Mouse (Mus musculus): Measurements from ENCODE around the gene Nsun5. TPM values are rescaled to one million over a fixed set of nuclear protein-coding genes. Genes with fewer than 3 reads are reported as not detected.
A peak's percentile ranks its signal among the peaks of the same experiment; 100 is the strongest.

Gene Nsun5
- 44.4 and 62.2 TPM in 2 replicates for polyA plus RNA-seq (2012; rRNA removed)

DNA sequence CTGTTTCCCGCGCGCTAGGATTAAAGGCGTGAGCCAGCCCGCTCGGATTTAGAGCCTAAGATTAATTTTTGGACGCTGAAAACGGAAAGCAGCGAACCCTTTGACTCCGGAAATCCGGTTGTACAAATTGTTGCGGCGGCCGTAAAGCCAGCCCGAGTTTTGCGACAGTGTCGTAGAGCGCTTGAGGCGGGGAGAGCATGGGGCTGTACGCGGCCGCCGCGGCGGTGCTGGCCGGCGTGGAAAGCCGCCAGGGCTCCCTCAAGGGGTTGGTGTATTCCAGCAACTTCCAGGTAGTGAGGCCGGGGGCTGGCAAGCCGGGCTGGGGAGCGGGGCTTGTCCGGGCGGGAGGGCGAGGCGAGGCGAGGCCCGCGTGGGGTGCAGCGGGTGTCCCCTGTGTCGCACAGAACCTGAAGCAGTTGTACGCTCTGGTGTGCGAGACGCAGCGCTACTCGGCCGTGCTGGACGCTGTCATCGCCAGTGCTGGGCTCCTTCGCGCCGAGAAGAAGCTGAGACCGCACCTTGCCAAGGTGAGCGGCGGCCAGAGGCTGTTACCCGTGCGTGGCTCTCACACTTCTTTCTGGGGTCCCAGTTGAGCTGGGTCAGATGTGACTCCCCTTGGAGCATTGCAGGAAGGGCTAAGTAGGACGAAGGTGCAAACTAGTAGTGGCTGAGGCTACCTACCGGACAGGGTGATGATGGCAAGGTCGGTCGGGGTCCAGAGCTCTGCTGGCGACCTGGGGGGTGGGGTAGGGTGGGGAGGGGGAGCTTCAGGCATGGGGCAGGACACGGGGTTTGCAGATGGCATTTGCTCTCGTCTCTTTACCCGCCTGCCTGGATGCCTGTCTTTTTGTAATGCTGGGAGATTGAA is at the start of gene Nsun5:
Gene Nsun5 (plus strand): TSS at position 167 of the 868 bp plus-strand sequence.
- peak; percentile 98 for DNase-seq (ENCODE audit: low read depth)

DNA sequence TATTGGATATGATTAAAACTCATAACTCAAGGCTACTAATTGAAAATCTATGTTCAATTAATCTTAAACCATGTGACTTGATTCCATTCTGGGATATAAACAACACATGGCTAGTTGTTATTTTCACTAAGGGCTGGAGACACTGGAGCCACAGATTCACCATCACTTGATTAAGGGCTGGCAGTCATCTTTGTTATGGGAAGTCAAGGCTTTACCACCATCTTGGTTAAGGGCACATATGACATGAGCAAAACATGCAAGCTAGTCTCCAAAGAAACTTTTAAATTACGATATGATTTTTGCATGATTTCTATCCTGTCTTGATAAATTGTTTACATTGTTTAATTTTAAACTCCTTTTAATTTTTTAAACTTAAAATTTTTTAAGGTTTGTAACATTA is 47.6 kb upstream of the Nsun5 start:
- TF ChIP-seq CTCF (IDR thresholded peaks at IDR 0.05; ENCODE audit: borderline replicate concordance, extremely low read depth, insufficient read depth, insufficient read length): no peak
- TF ChIP-seq POLR2A (IDR thresholded peaks at IDR 0.05; ENCODE audit: borderline replicate concordance, extremely low read depth, insufficient read depth, insufficient read length, poor library complexity, severe bottlenecking): no peak
- no peak for DNase-seq (ENCODE audit: low read depth)

More for the DNA sequence above, at the start of gene Nsun5:
- TF ChIP-seq POLR2A (IDR thresholded peaks at IDR 0.05; ENCODE audit: borderline replicate concordance, extremely low read depth, insufficient read depth, insufficient read length, poor library complexity, severe bottlenecking) (peak; percentile 63; the same call in 1 of the 2 replicates), CTCF (IDR thresholded peaks at IDR 0.05; ENCODE audit: borderline replicate concordance, extremely low read depth, insufficient read depth, insufficient read length) (no peak)

DNA sequence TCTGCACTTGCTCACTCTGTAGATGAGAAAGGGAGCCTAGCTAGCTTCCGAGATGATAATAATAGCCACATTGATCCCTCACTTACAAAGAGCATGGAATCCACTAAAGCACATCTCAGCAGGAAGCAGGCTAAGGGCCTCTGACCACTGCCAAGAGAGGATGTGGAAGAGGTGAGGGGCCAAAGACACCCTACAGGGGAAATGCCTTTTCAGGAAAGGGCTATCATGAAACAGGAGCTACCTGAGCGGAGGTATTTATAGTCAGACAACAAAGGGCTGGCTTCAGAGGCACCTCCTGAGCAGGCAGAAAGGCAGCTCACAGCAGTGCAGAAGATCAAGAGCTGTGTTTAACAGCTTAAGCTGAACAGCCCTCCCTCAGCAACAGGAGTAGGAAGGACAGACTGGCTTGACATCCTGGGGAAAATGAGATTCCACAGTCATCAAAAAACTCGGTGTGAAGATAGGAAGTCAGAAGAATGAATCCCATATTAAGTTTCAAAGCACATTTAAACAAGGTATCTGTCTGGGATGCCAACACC is 43.6 kb upstream of the Nsun5 start:
- TF ChIP-seq CTCF (IDR thresholded peaks at IDR 0.05; ENCODE audit: borderline replicate concordance, extremely low read depth, insufficient read depth, insufficient read length) (no peak), POLR2A (IDR thresholded peaks at IDR 0.05; ENCODE audit: borderline replicate concordance, extremely low read depth, insufficient read depth, insufficient read length, poor library complexity, severe bottlenecking) (no peak)
- DNase-seq (ENCODE audit: low read depth): peak; percentile 71

DNA sequence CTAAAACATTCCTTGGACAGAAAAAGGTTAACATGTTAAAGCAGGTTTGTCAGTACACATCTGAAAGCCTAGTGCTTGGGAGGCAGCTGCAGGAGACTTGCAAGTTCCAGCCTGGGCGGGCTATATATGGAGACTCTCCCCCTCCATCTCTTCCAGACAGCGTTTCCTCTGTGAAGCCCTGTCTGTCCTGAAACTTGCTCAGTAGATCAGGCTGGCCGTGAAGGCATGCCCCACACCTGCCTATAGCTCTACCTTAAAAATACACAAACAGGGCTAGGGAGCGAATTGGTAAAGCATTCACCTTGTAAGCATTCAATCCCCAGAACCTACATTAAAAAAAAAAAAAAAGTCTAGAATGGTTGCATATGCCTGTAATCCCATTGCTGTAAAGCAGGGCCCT is 40.3 kb upstream of the Nsun5 start:
- no peak for DNase-seq (ENCODE audit: low read depth)
- no peak for TF ChIP-seq POLR2A (IDR thresholded peaks at IDR 0.05; ENCODE audit: borderline replicate concordance, extremely low read depth, insufficient read depth, insufficient read length, poor library complexity, severe bottlenecking)
- TF ChIP-seq CTCF (IDR thresholded peaks at IDR 0.05; ENCODE audit: borderline replicate concordance, extremely low read depth, insufficient read depth, insufficient read length): no peak

DNA sequence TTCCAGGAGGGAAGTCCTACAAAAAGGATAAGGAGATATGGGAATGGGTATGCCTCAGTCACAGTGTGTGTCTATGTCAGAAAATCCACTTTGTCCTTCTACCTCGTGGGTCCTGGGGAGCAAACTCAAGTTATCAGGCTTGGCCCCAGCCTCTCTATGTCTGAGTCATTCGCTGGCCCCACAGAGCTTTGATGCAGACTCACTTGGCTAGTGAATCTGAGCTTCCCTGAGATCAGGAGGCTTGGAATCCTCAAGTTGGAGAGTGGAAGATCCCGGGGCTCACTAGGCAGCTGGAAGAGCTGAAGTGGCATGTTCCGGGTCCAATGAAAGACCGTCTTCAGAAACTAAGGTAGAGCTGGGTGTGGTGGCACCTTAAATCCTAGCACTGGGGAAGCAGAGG is 39.6 kb upstream of the Nsun5 start:
- TF ChIP-seq CTCF (IDR thresholded peaks at IDR 0.05; ENCODE audit: borderline replicate concordance, extremely low read depth, insufficient read depth, insufficient read length) (no peak), POLR2A (IDR thresholded peaks at IDR 0.05; ENCODE audit: borderline replicate concordance, extremely low read depth, insufficient read depth, insufficient read length, poor library complexity, severe bottlenecking) (no peak)
- DNase-seq (ENCODE audit: low read depth): no peak

DNA sequence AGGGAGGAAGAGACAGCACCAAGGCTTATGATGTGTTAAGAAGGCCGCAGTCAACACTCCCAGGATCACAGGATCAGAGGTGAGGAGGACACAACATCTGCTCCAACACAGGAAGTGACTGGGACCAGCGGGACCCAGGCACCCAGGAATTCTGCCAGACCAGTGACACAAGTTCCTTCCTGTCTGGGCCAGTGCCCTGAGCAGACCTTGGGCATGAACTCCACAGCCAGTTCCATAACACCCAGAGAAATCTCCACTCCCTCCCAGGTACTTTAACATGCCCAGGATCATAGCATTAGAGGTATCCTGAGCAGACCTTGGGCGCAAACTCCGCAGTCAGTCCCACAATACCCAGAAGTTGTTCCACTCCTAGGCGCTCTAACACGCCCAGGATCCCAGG is 38.6 kb upstream of the Nsun5 start:
- DNase-seq (ENCODE audit: low read depth): no peak
- TF ChIP-seq CTCF (IDR thresholded peaks at IDR 0.05; ENCODE audit: borderline replicate concordance, extremely low read depth, insufficient read depth, insufficient read length): no peak
- TF ChIP-seq POLR2A (IDR thresholded peaks at IDR 0.05; ENCODE audit: borderline replicate concordance, extremely low read depth, insufficient read depth, insufficient read length, poor library complexity, severe bottlenecking): no peak

DNA sequence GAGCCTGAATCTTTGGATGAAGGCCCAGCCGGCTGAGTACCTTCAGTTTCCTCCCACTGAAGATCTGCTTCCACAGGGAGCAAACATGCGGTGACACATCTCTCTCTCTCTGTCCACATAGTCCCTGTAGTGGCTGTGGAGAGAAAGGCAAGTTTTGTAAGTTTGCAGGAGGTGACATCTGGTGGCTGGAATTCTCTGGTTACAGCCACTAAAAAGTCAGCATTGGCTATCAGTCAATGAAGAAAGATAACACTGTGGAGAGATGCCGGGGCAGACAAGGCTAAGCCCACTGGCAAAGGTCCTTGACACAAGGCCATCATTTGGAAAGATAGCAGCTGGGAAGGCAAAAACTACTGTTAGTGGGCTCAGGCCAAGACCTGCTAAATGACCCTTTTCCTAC is 32.2 kb upstream of the Nsun5 start:
- DNase-seq (ENCODE audit: low read depth): no peak
- TF ChIP-seq POLR2A (IDR thresholded peaks at IDR 0.05; ENCODE audit: borderline replicate concordance, extremely low read depth, insufficient read depth, insufficient read length, poor library complexity, severe bottlenecking): no peak
- peak; percentile 3; the same call in 1 of the 2 replicates for TF ChIP-seq CTCF (IDR thresholded peaks at IDR 0.05; ENCODE audit: borderline replicate concordance, extremely low read depth, insufficient read depth, insufficient read length)

DNA sequence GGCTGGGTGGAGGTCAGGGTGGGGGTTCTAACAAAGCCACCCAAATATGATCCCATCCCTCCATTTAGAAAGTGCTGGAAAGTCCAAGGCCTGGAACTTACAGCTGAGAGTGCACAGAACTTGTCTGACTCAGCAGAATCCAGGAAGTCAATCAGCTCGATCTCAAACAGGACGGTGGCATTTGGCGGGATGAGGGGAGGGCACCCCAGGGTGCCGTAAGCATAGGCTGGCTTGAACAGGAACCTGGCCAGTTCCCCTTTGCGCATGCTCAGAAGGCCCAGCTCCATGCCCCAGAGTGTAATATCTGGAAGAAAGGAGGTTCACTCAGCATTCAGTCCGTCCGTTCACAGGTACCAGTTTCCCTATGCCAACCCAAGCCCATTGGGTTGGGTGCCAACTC is 23.8 kb upstream of the Nsun5 start:
- no peak for DNase-seq (ENCODE audit: low read depth)
- no peak for TF ChIP-seq CTCF (IDR thresholded peaks at IDR 0.05; ENCODE audit: borderline replicate concordance, extremely low read depth, insufficient read depth, insufficient read length)
- no peak for TF ChIP-seq POLR2A (IDR thresholded peaks at IDR 0.05; ENCODE audit: borderline replicate concordance, extremely low read depth, insufficient read depth, insufficient read length, poor library complexity, severe bottlenecking)

DNA sequence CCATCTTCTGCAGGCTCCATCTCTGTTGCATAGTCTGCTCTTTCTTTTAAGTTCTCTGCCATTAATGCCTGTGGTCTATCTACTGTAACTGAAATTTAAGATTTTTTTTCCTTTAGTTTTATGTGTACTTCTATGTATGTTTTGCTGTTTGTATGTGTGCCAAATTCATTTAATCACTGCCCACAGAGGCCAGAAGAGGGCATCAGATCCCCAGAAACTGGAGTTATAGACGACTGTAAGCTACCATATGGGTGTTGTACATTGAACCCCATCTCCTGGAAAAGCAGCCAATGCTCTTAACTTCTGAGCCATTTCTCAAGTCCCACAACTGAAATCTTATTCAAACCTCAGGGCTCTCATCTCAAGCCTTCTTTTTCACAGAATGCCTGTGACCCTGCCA is 23.3 kb upstream of the Nsun5 start:
- TF ChIP-seq POLR2A (IDR thresholded peaks at IDR 0.05; ENCODE audit: borderline replicate concordance, extremely low read depth, insufficient read depth, insufficient read length, poor library complexity, severe bottlenecking): no peak
- TF ChIP-seq CTCF (IDR thresholded peaks at IDR 0.05; ENCODE audit: borderline replicate concordance, extremely low read depth, insufficient read depth, insufficient read length): peak; percentile 11; the same call in 1 of the 2 replicates
- no peak for DNase-seq (ENCODE audit: low read depth)

DNA sequence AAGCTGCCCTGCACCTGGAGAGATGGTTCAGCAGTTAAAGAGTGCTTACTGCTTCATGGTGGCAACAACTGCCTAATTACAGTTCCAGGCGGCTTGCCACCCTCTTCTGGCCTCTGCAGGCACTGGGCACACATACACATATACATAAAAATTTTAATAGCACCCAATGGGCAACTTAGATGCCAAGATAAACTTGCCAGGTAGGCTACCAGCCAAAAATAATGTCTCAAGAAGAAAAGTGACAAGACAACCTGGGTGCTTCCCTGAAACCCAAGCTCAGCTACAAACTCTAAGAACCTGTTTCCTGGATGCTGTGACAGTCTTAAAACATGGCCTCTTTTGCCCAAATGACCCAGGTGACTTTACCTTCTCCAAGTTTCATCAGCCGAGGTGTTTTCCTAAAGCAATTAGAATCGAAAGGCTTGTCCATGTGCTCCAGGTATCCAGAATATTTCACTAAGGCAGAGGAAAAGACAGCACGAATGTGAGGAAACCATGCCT is 22.2 kb upstream of the Nsun5 start:
- no peak for DNase-seq (ENCODE audit: low read depth)
- no peak for TF ChIP-seq POLR2A (IDR thresholded peaks at IDR 0.05; ENCODE audit: borderline replicate concordance, extremely low read depth, insufficient read depth, insufficient read length, poor library complexity, severe bottlenecking)
- no peak for TF ChIP-seq CTCF (IDR thresholded peaks at IDR 0.05; ENCODE audit: borderline replicate concordance, extremely low read depth, insufficient read depth, insufficient read length)

DNA sequence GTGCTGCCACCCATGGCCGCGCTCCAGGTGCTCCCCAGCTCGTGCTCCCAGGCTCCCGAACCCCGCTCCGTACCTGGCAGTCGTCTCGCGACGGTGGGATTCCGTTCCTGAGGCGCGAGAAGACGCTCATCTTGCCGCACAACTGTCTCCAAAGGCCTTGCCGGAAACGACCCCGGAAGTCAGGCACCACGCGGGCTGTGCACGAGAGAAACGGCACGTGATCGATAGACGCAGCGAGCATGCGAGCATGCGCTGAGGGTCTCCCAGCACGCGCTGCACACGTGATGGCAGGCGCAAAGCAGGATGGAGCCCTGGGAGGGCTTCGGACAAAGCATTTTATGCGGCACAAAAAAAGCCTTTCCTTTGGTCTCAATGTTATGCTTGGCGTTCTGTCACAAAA is 19.9 kb upstream of the Nsun5 start, which contains the start of gene Fkbp6:
Gene Fkbp6 (minus strand): TSS at position 183 of the 400 bp plus-strand sequence.
- DNase-seq (ENCODE audit: low read depth): no peak
- TF ChIP-seq POLR2A (IDR thresholded peaks at IDR 0.05; ENCODE audit: borderline replicate concordance, extremely low read depth, insufficient read depth, insufficient read length, poor library complexity, severe bottlenecking) (no peak), CTCF (IDR thresholded peaks at IDR 0.05; ENCODE audit: borderline replicate concordance, extremely low read depth, insufficient read depth, insufficient read length) (no peak)

All from brain, embryonic 14.5 days (tissue).